Mouse (Mus musculus): Measurements from ENCODE around the gene Nosip. TPM values are rescaled to one million over a fixed set of nuclear protein-coding genes. Genes with fewer than 3 reads are reported as not detected.

Nosip gene
- polyA plus RNA-seq, 1 experiment from 2014 or later = 60.0 TPM

DNA sequence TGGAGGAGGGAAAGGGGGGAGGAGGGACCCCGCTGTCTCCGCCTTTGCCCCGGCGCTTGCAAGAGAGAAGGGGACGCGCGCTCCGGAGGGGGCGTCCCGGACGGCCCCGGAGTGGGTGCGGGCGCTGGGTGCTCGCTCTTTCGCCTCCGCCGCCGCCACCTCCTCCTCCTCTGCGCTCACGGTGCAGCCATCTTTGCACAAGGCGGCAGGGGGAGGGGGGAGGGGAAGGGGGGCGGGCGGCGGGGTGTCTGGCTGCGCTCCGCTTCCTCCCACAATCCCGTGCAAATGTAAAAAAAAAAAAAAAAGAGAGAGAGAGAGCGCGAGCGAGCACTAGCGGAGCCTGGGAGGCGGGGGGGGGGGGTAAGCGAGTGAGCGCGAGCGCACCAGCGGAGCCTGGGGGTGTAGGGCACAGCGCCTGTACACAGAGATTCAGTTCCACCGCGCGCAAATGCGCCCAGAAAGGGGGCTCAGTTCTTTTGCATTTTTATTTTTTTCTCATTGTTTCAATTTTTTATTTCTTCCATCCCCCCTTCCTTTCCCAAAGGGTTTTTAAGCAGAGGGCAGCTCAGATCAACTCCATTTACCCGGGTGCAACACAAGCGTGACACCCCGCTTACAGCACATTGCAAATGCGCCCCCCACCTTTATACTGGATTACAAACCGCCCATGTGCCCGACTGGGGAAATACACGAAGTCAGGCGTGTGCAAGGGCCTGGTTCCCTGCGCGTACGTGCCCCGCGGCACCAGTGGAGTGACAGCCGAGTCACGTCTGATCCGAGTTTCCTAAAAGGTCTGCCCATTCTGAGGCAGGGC, 8.9 kb upstream of the Nosip start:
- Histone ChIP-seq H3K27ac (peak overlapping the region; percentile 100), H3K4me1 (peaks cover 28% of the 10 kb centered on the region), H3K9me3 (replicated peaks) (no peaks in the 10 kb centered on the region), H3K27me3 (no peaks in the 10 kb centered on the region), H3K4me2 (replicated peaks) (peak overlapping the region; percentile 98), H3K9ac (peak overlapping the region; percentile 97), H3K4me3 (peak overlapping the region; percentile 93), H3K36me3 (peaks cover 21% of the 10 kb centered on the region)
- peak; percentile 62 for ATAC-seq (ENCODE audit: low FRiP score)
- WGBS = under 1% methylated on average over 33 of the region's 59 CpGs

- Histone ChIP-seq H3K4me3 (peak overlapping the region; percentile 93), H3K4me2 (replicated peaks) (peak overlapping the region; percentile 98), H3K9me3 (replicated peaks) (no peaks in the 10 kb centered on the region), H3K27ac (peak overlapping the region; percentile 100), H3K4me1 (peaks cover 34% of the 10 kb centered on the region), H3K9ac (peak overlapping the region; percentile 97), H3K36me3 (peaks cover 14% of the 10 kb centered on the region), H3K27me3 (no peaks in the 10 kb centered on the region)
- ATAC-seq (ENCODE audit: low FRiP score) = peak; percentile 90
- under 1% methylated on average over 33 of the region's 33 CpGs for WGBS
Observed at GRCm38 (mm10) chr7:45053931-45054510, 8.2 kb upstream of the Nosip start.

DNA sequence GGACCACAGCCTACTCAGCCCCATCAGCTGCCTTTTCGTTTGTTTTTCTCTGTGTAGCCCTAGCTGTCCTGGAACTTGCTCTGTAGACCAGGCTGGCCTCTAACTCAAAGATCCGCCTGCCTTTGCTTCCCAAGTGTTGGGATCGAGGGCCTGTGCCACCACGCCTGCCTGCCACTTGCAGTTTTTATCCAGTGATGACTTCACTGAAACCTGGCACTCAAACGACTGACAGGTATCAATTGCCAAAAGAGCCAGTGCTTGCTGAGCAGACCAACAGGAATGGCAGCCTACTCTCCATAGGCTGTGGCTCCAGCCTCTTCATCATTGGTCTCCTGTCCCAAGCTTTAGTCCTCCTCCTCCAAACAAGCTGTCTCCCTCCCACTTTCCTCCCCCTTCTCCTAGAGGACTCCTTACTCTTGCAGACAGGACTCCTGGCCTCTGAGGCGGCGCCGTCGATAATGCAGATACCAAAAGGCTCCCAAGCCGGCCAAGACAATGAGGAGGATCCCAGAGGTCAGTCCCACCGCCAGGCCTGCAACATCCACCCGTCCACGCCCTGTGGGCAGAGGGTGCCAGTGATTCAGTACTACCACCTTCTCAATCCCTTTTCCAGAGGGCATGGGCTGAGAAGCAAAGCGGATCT, 5.8 kb upstream of the Nosip start:
- Histone ChIP-seq H3K27me3 (no peaks in the 10 kb centered on the region), H3K36me3 (no peaks in the 10 kb centered on the region), H3K9ac (no peak overlapping the region), H3K4me1 (peaks cover 31% of the 10 kb centered on the region), H3K4me3 (no peak overlapping the region), H3K27ac (no peak overlapping the region), H3K9me3 (replicated peaks) (no peaks in the 10 kb centered on the region), H3K4me2 (replicated peaks) (no peak overlapping the region)
- 67% methylated on average over 14 of the region's 14 CpGs for WGBS
- ATAC-seq (ENCODE audit: low FRiP score) = no peak

GRCm38 (mm10) chr7:45056972-45057348, 5.3 kb upstream of the Nosip start:
- ATAC-seq (ENCODE audit: low FRiP score) = no peak
- H3K9ac ChIP-seq = no peak overlapping the region

GRCm38 (mm10) chr7:45058607-45059571, 3.3 kb upstream of the Nosip start:
- H3K4me1 ChIP-seq = peaks cover 31% of the 10 kb centered on the region
- no peaks in the 10 kb centered on the region for H3K27me3 ChIP-seq
- peak overlapping the region; percentile 35; the same call in 1 of the 2 replicates for H3K27ac ChIP-seq
- 0 out of 2 replicates have a peak overlapping the region, but pooled peaks have one; percentile 6 for H3K4me3 ChIP-seq
- peak overlapping the region; percentile 49; the same call in 1 of the 2 replicates for H3K9ac ChIP-seq
- 74% methylated on average over 10 of the region's 10 CpGs for WGBS
- H3K36me3 ChIP-seq = no peaks in the 10 kb centered on the region
- ATAC-seq (ENCODE audit: low FRiP score) = 0 out of 2 replicates have a peak, but pooled peaks have one; percentile 3
- H3K9me3 ChIP-seq (replicated peaks) = no peaks in the 10 kb centered on the region
- peak overlapping the region; percentile 15; the same call in 1 of the 2 replicates for H3K4me2 ChIP-seq (replicated peaks)

More at GRCm38 (mm10) chr7:45056972-45057348, 5.3 kb upstream of the Nosip start:
- H3K4me1 ChIP-seq = peaks cover 29% of the 10 kb centered on the region
- H3K4me2 ChIP-seq (replicated peaks) = no peak overlapping the region
- H3K4me3 ChIP-seq = no peak overlapping the region
- H3K9me3 ChIP-seq (replicated peaks) = no peaks in the 10 kb centered on the region
- no peak overlapping the region for H3K27ac ChIP-seq
- H3K27me3 ChIP-seq = no peaks in the 10 kb centered on the region
- H3K36me3 ChIP-seq = no peaks in the 10 kb centered on the region

DNA sequence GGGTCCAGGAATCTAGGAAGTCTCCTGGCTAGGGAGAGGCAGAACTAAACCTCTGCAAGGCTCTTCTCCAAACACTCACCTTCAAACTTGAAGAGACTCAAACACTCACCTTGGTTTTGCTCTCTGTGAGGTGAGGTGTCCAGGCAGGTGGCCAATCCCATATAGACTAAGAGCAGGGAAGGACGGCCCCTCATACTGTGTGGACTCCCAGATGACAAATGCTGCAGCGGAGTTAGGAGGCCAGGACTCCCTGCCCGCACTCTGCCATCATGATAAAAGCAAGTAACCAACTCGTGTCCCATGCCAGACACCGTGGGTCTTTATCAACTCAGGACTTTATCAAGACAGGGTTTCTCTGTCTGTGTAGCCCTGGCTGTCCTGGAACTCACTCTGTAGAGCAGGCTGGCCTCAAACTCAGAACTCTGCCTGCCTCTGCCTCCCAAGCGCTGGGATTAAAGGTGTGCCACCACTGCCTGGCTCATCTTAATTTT, 1.6 kb upstream of the Nosip start:
- H3K4me3 ChIP-seq = no peak overlapping the region
- H3K27me3 ChIP-seq = no peaks in the 10 kb centered on the region
- no peak overlapping the region for H3K9ac ChIP-seq
- H3K4me1 ChIP-seq = peaks cover 28% of the 10 kb centered on the region
- H3K27ac ChIP-seq = no peak overlapping the region
- H3K4me2 ChIP-seq (replicated peaks) = no peak overlapping the region
- no peaks in the 10 kb centered on the region for H3K36me3 ChIP-seq
- ATAC-seq (ENCODE audit: low FRiP score) = no peak
- no peaks in the 10 kb centered on the region for H3K9me3 ChIP-seq (replicated peaks)
- 95% methylated on average over 6 of the region's 6 CpGs for WGBS

GRCm38 (mm10) chr7:45061532-45062075, 625 bp upstream of the Nosip start:
- H3K4me1 ChIP-seq = peaks cover 28% of the 10 kb centered on the region
- H3K9me3 ChIP-seq (replicated peaks) = no peaks in the 10 kb centered on the region
- peak overlapping the region; percentile 46; the same call in 1 of the 2 replicates for H3K9ac ChIP-seq
- no peak for ATAC-seq (ENCODE audit: low FRiP score)
- 15% methylated on average over 11 of the region's 11 CpGs for WGBS
- no peaks in the 10 kb centered on the region for H3K36me3 ChIP-seq
- H3K4me3 ChIP-seq = peak overlapping the region; percentile 51
- peak overlapping the region; percentile 83; the same call in 1 of the 2 replicates for H3K27ac ChIP-seq
- H3K4me2 ChIP-seq (replicated peaks) = peak overlapping the region; percentile 74
- H3K27me3 ChIP-seq = no peaks in the 10 kb centered on the region

- no peaks in the 10 kb centered on the region for H3K9me3 ChIP-seq (replicated peaks)
- no peaks in the 10 kb centered on the region for H3K36me3 ChIP-seq
- no peak overlapping the region for H3K27ac ChIP-seq
- no peaks in the 10 kb centered on the region for H3K27me3 ChIP-seq
- WGBS = 73% methylated on average over 4 of the region's 4 CpGs
- H3K9ac ChIP-seq = no peak overlapping the region
- H3K4me3 ChIP-seq = no peak overlapping the region
- peaks cover 7% of the 10 kb centered on the region for H3K4me1 ChIP-seq
- H3K4me2 ChIP-seq (replicated peaks) = no peak overlapping the region
- ATAC-seq (ENCODE audit: low FRiP score) = no peak
Observed at GRCm38 (mm10) chr7:45067190-45067999, 5.2 kb downstream of the Nosip start.

GRCm38 (mm10) chr7:45068000-45068318, 5.7 kb downstream of the Nosip start:
- ATAC-seq (ENCODE audit: low FRiP score) = no peak
- 32% methylated on average over 5 of the region's 5 CpGs for WGBS
- Histone ChIP-seq H3K4me3 (no peak overlapping the region), H3K27me3 (no peaks in the 10 kb centered on the region), H3K9me3 (replicated peaks) (no peaks in the 10 kb centered on the region), H3K9ac (no peak overlapping the region), H3K4me2 (replicated peaks) (no peak overlapping the region), H3K36me3 (no peaks in the 10 kb centered on the region), H3K4me1 (peaks cover 7% of the 10 kb centered on the region), H3K27ac (no peak overlapping the region)

DNA sequence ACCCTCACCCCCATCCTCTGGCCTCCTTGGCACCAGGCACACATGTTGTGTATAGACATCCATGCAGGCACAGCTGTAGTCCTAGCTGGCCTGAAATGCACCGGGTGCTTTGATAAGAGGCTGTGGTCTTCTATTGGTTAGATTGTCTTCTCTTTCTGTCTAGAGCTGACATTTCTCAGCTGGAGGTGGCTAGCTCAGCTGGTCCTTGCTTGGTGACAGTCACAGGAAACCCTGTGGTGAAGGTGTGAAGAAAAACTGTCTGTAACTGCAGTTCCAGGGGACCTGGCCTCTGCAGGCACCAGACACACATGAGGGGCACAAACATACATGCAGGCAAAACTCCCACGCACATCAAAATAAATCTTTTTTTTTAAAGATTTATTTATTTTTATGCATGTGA, 7.4 kb downstream of the Nosip start:
- H3K36me3 ChIP-seq = no peaks in the 10 kb centered on the region
- no peak for ATAC-seq (ENCODE audit: low FRiP score)
- H3K9ac ChIP-seq = no peak overlapping the region
- H3K27me3 ChIP-seq = no peaks in the 10 kb centered on the region
- H3K4me3 ChIP-seq = no peak overlapping the region
- no peak overlapping the region for H3K27ac ChIP-seq
- no peak overlapping the region for H3K4me2 ChIP-seq (replicated peaks)
- H3K4me1 ChIP-seq = no peaks in the 10 kb centered on the region
- 93% methylated on average over 2 of the region's 2 CpGs for WGBS
- H3K9me3 ChIP-seq (replicated peaks) = no peaks in the 10 kb centered on the region

DNA sequence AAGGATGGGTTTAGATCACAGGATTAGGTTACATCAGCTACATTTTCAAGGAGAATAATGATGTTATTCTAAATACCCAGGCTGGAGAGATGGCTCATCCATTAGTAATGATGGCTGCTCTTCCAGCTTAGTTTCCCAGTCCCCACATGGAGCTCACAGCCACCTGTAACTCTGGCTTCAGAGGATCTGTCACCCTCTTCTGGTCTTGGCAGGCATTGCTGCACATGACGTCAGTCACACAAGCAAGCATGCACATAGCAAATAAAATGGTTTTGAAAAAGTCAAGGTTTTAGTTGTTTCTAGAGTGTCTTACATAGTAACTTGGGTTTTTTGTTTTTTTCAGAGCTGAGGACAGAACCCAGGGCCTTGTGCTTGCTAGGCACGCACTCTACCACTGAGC, 10.0 kb downstream of the Nosip start:
- H3K36me3 ChIP-seq = peaks cover 22% of the 10 kb centered on the region
- 79% methylated on average over 2 of the region's 2 CpGs for WGBS
- H3K9me3 ChIP-seq (replicated peaks) = no peaks in the 10 kb centered on the region
- H3K27me3 ChIP-seq = no peaks in the 10 kb centered on the region
- no peak for ATAC-seq (ENCODE audit: low FRiP score)
- no peaks in the 10 kb centered on the region for H3K4me1 ChIP-seq
- H3K4me2 ChIP-seq (replicated peaks) = no peak overlapping the region
- H3K4me3 ChIP-seq = no peak overlapping the region
- no peak overlapping the region for H3K27ac ChIP-seq
- no peak overlapping the region for H3K9ac ChIP-seq

Measured in hindbrain, embryonic 12.5 days (tissue).